Mouse (Mus musculus) large intestine, adult 2 months (tissue): Measurements from ENCODE around the gene Elmo2. TPM values are rescaled to one million over a fixed set of nuclear protein-coding genes. Genes with fewer than 3 reads are reported as not detected.

Experiments used
- DNase-seq: peaks from one replicate; pipeline ENCODE4 v3.0.0-alpha.2; 2012; ENCODE audit warnings: low read depth, low spot score
- WGBS: fragments of 180-500 bp; shearing (Covaris S2); methylation state at CpG from one replicate; pipeline ENCODE4 v1.1.7; 2018; 5-methylcytosine and 5-hydroxymethylcytosine counted together
- polyA plus RNA-seq: library from polyadenylated mRNA; depleted of rRNA; stranded (reverse); fragments of >200 nt; gene quantifications from 2 replicates; pipeline ENCODE4 v1.2.3, GENCODE M21; 2012; rRNA removed

The Elmo2 gene
- polyA plus RNA-seq, 1 experiment: 39.4 TPM

- DNase-seq: no peak
- WGBS: 23% methylated on average over 12 of the region's 12 CpGs
Observed at GRCm38 (mm10) chr2:165238416-165239145, 87.7 kb downstream of the Elmo2 start.

Other genes starting within 250 kb of the Elmo2 start
- gene 1700025C18Rik, start 235.7 kb downstream of the Elmo2 start, polyA plus RNA-seq: not detected in 2 replicates
- gene Cdh22, start 91.6 kb downstream of the Elmo2 start, polyA plus RNA-seq: 0.11 and 0.12 TPM in 2 replicates
- 67.5 and 156 TPM in 2 replicates for gene Slc35c2, start 38.6 kb downstream of the Elmo2 start, polyA plus RNA-seq
- not detected in 2 replicates for gene Zfp663, start 42.2 kb upstream of the Elmo2 start, polyA plus RNA-seq
- gene Zfp334, start 61.8 kb upstream of the Elmo2 start, polyA plus RNA-seq: 0.45 and 0.62 TPM in 2 replicates
- gene Ocstamp, start 73.9 kb upstream of the Elmo2 start, polyA plus RNA-seq: 0.69 and 1.8 TPM in 2 replicates
- 0.05 and 0.12 TPM in 2 replicates for gene Slc13a3, start 146.8 kb upstream of the Elmo2 start, polyA plus RNA-seq
- 12.5 and 12.9 TPM in 2 replicates for gene Trp53rka, start 166.8 kb upstream of the Elmo2 start, polyA plus RNA-seq
- gene Slc2a10, start 177.3 kb upstream of the Elmo2 start, polyA plus RNA-seq: 4.8 and 7.0 TPM in 2 replicates